Mouse (Mus musculus) liver, embryonic 13.5 days (tissue): ENCODE results near the gene Kl. TPM values are rescaled to one million over a fixed set of nuclear protein-coding genes. Genes with fewer than 3 reads are reported as not detected.

Source experiments
- ATAC-seq: fragments of 200-750 bp; cut with Nextera tagmentation; 2 replicates; pipeline ENCODE4 v1.8.0; 2017; ENCODE audit warnings: low read depth, mild to moderate bottlenecking, moderate number of reproducible peaks, moderate library complexity
- DNase-seq: peaks from one replicate; pipeline ENCODE4 v3.0.0; 2022
- H3K27ac ChIP-seq: fragments of 300-500 bp; sonication (generic); 2 replicates; pipeline ENCODE4 v1.5.1; 2015; ENCODE audit warnings: moderate library complexity, mild to moderate bottlenecking, inconsistent platforms
- H3K27me3 ChIP-seq: fragments of 300-500 bp; sonication (generic); 2 replicates; pipeline ENCODE4 v1.6.1; 2015; ENCODE audit warnings: mild to moderate bottlenecking, inconsistent platforms
- H3K36me3 ChIP-seq: fragments of 300-500 bp; sonication (generic); 2 replicates; pipeline ENCODE4 v1.6.1; 2015; ENCODE audit warnings: mild to moderate bottlenecking, inconsistent platforms
- H3K4me1 ChIP-seq: fragments of 300-500 bp; sonication (generic); replicated peaks from 2 replicates; pipeline ENCODE4 v1.6.1; 2015; ENCODE audit warnings: inconsistent platforms
- H3K4me2 ChIP-seq: fragments of 300-500 bp; sonication (generic); 2 replicates; pipeline ENCODE4 v1.6.1; 2015; ENCODE audit warnings: inconsistent platforms, mild to moderate bottlenecking, moderate library complexity
- H3K4me3 ChIP-seq: fragments of 300-500 bp; sonication (generic); replicated peaks from 2 replicates; pipeline ENCODE4 v1.5.1; 2015; ENCODE audit warnings: mild to moderate bottlenecking, inconsistent platforms
- H3K9ac ChIP-seq: fragments of 300-500 bp; sonication (generic); 2 replicates; pipeline ENCODE4 v1.6.1; 2015; ENCODE audit warnings: mild to moderate bottlenecking, inconsistent platforms
- H3K9me3 ChIP-seq: fragments of 300-500 bp; sonication (generic); replicated peaks from 2 replicates; pipeline ENCODE4 v1.6.1; 2016; ENCODE audit warnings: inconsistent platforms
- WGBS: fragments of 180-500 bp; shearing (Covaris S2); methylation state at CpG from one replicate; pipeline ENCODE4 v1.1.7; 2015; ENCODE audit not compliant: insufficient replicate concordance; 5-methylcytosine and 5-hydroxymethylcytosine counted together
- polyA plus RNA-seq: library from polyadenylated mRNA; unstranded; fragments of >200 nt; fragmentation: Nextera tagmentation; extraction: Ambion mirVana; gene quantifications from 2 replicates; pipeline ENCODE4 v1.2.1, GENCODE M21; 2015

Kl gene
- polyA plus RNA-seq, result 0.02 and 0.03 TPM in 2 replicates

GRCm38 (mm10) chr5:150952328-150952668 lies at the start of gene Kl:
Gene Kl (plus strand): TSS chr5:150952607.
- ATAC-seq, result 0 out of 2 replicates have a peak, but pooled peaks have one; percentile 20
- no peak for DNase-seq

GRCm38 (mm10) chr5:150906053-150907040 lies 46.1 kb upstream of the Kl start:
- H3K4me1 ChIP-seq, result no peaks in the 10 kb centered on the region
- H3K9ac ChIP-seq, result no peak overlapping the region
- peaks cover 4% of the 10 kb centered on the region; the same call in 1 of the 2 replicates for H3K9me3 ChIP-seq
- WGBS, result 34% methylated on average over 9 of the region's 9 CpGs
- H3K4me2 ChIP-seq, result no peak overlapping the region
- no peaks in the 10 kb centered on the region for H3K36me3 ChIP-seq
- DNase-seq (no peak), ATAC-seq (no peak)
- no peak overlapping the region for H3K27ac ChIP-seq
- no peaks in the 10 kb centered on the region for H3K27me3 ChIP-seq
- no peak overlapping the region for H3K4me3 ChIP-seq

More at GRCm38 (mm10) chr5:150952328-150952668, at the start of gene Kl:
- 4% methylated on average over 22 of the region's 22 CpGs for WGBS
- Histone ChIP-seq H3K4me2 (peak within 1 kb of the TSS; percentile 58), H3K9me3 (no peaks in the 10 kb centered on the region), H3K27me3 (peaks cover 39% of the 10 kb centered on the region), H3K27ac (no peak within 1 kb of the TSS), H3K4me3 (peak within 1 kb of the TSS; percentile 43), H3K36me3 (no peaks in the 10 kb centered on the region), H3K9ac (no peak within 1 kb of the TSS), H3K4me1 (no peaks in the 10 kb centered on the region)

GRCm38 (mm10) chr5:150912156-150912555 lies 40.3 kb upstream of the Kl start:
- WGBS, result 25% methylated on average over 2 of the region's 2 CpGs
- Histone ChIP-seq H3K4me2 (no peak overlapping the region), H3K4me1 (peaks cover 9% of the 10 kb centered on the region), H3K36me3 (no peaks in the 10 kb centered on the region), H3K27ac (no peak overlapping the region), H3K9me3 (peaks cover 4% of the 10 kb centered on the region; the same call in 1 of the 2 replicates), H3K9ac (no peak overlapping the region), H3K27me3 (no peaks in the 10 kb centered on the region), H3K4me3 (no peak overlapping the region)
- DNase-seq (no peak), ATAC-seq (no peak)

DNA sequence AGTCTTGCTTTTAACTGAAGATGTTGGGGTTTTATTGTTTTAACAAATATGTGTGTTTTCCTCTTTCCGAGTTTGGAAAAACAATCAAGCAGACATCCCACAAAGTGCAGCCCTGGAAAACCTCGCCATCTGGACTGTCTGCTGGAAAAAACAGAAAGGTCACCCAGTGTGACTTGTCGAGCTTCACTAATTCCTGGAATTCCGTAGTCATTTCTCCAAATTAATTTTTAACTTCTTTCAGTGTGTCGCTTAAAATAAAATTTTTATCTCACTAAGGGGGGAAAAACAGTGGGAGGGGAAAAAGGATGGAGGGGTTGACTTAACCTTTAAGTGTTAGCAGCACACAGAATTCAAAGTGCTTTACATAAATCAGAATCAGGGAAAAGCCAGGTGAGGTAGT lies 39.8 kb upstream of the Kl start:
- H3K4me2 ChIP-seq, result no peak overlapping the region
- H3K9me3 ChIP-seq, result peaks cover 4% of the 10 kb centered on the region; the same call in 1 of the 2 replicates
- 52% methylated on average over 5 of the region's 5 CpGs for WGBS
- H3K27ac ChIP-seq, result no peak overlapping the region
- no peak overlapping the region for H3K9ac ChIP-seq
- no peak overlapping the region for H3K4me3 ChIP-seq
- H3K4me1 ChIP-seq, result peaks cover 9% of the 10 kb centered on the region
- no peak for ATAC-seq
- DNase-seq, result no peak
- no peaks in the 10 kb centered on the region for H3K36me3 ChIP-seq
- H3K27me3 ChIP-seq, result no peaks in the 10 kb centered on the region

DNA sequence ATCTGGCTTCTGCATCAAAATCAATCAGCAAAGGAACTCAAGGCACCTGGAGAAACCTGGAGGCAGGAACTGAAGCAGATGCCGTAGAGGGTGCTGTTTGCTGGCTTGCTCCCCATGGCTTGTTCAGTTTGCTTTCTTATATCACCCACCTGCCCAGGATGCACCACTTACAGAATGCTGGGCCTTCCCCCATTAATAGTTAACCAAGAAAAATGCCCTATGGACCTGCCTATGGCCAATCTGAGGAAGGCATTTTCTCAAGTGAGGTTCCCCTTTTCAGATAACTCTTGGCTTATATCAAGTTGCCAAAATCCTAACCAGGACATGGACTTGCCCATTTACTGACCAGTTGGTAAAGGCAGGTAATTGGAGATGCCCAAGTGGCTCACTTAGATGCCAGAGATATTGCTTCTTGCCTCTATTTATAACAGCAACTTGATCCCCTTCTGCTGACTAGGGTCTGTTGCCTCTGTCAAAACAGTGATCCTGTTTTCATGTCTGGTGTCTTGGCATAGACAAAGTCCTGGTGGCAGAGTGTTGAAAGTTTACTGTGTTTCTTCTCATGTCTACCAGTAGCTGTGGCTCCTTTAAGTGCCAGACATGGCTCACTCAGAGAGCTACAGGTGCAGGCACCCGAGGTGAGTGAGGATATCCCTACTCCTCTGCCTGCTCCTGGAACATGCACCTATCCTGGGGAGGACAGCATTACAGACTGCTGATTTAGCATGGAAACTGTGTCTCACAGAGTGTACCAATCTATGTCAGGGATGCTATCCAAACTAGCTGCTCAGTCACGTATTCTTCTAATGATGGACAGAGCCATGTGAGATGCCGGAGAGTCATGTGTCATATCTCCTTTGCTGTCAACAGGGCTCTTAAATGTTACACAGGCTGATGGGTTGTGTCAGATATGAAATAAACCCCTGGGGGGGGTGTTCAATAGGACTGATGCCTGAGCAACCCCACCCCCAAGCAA lies 37.0 kb upstream of the Kl start:
- no peak overlapping the region for H3K4me3 ChIP-seq
- no peak for DNase-seq
- ATAC-seq, result peak; percentile 38; the same call in 1 of the 2 replicates
- WGBS, result 68% methylated on average over 4 of the region's 4 CpGs
- no peak overlapping the region for H3K9ac ChIP-seq
- peaks cover 9% of the 10 kb centered on the region for H3K4me1 ChIP-seq
- no peak overlapping the region for H3K4me2 ChIP-seq
- no peak overlapping the region for H3K27ac ChIP-seq
- H3K27me3 ChIP-seq, result no peaks in the 10 kb centered on the region
- no peaks in the 10 kb centered on the region for H3K9me3 ChIP-seq
- H3K36me3 ChIP-seq, result no peaks in the 10 kb centered on the region

DNA sequence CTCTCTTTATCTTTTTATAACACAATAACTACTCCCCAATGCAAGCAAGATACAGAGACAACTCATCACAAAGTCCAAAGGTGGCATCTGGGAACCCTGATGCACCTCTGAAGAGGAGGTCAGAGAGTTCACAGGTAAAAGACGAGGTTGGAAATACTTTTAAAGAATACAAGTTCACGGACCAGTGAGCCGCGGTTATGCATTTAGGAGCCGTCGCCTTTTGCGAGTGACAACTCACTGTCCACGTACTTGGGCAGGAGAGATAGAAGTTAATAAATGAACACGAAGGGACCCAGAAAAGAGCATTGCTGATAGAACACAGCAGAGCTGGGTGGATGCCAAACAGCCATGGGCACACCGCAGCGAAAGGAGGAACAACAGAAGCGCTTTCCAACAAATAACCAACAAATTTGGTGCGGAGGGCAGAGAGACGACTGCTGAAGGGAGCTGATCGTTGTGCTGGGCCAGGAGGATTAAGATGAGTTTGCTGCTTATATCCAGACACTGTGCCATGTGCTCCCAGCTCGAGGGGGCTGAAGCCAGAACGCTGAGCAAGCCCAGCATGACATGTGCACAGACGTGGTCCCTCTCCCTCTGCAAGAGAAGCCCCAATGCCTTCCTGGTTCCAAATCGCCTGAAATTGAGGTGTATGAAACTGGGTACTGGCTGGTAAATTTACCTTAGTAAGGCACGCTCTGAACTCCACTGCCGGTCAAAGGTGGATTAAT lies 35.1 kb upstream of the Kl start:
- Histone ChIP-seq H3K4me1 (peaks cover 5% of the 10 kb centered on the region), H3K9me3 (no peaks in the 10 kb centered on the region), H3K36me3 (no peaks in the 10 kb centered on the region), H3K27me3 (no peaks in the 10 kb centered on the region), H3K27ac (no peak overlapping the region), H3K9ac (no peak overlapping the region), H3K4me3 (no peak overlapping the region), H3K4me2 (no peak overlapping the region)
- 69% methylated on average over 21 of the region's 21 CpGs for WGBS
- no peak for DNase-seq
- ATAC-seq, result no peak

DNA sequence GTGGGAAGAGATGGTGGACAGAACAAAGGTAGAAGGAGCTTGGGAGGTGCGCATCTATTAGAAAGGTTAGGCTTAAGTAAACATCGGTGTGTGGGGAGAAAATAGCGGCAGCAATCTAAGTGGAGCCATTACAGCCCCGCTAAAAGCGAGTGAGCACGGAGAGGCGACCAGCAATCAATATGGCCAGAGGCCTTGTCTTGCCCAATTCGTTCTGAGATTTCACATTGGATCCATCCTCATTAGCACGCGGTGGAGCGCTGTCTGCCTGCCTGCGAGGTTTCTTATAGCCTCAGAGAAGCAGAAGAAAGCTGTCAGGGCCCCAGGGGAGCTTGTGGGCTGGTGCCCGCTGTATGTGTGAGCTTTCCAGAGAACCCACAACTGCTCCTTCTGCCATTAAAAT lies 33.8 kb upstream of the Kl start:
- no peak for ATAC-seq
- Histone ChIP-seq H3K9me3 (no peaks in the 10 kb centered on the region), H3K4me1 (peaks cover 5% of the 10 kb centered on the region), H3K27me3 (no peaks in the 10 kb centered on the region), H3K4me3 (no peak overlapping the region), H3K4me2 (no peak overlapping the region), H3K27ac (no peak overlapping the region), H3K36me3 (no peaks in the 10 kb centered on the region), H3K9ac (no peak overlapping the region)
- DNase-seq, result no peak
- 79% methylated on average over 13 of the region's 13 CpGs for WGBS

DNA sequence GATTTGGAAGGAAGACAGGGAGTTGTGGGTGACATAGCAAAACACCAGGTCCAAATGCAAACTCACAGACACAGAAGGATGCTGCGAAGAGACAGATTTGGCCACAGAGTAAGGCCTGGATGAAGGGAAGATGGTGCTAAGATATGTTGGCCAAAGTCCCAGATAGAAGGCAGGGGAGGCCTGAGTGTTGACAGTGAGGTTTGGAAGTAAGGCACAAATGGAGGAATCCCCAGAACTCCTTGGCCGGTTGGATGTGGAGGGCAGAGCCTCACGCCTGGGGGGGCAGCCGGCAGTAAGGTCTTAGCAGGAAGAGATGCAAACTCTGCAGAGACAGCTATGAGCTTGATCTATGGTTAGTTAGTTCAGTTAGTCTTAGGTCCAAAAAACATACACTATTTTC lies 33.1 kb upstream of the Kl start:
- Histone ChIP-seq H3K36me3 (no peaks in the 10 kb centered on the region), H3K4me2 (no peak overlapping the region), H3K4me1 (peaks cover 5% of the 10 kb centered on the region), H3K9me3 (no peaks in the 10 kb centered on the region), H3K27ac (no peak overlapping the region), H3K4me3 (no peak overlapping the region), H3K27me3 (no peaks in the 10 kb centered on the region), H3K9ac (no peak overlapping the region)
- DNase-seq, result no peak
- WGBS, result 77% methylated on average over 4 of the region's 4 CpGs
- no peak for ATAC-seq

GRCm38 (mm10) chr5:150919961-150920360 lies 32.4 kb upstream of the Kl start:
- Histone ChIP-seq H3K9ac (no peak overlapping the region), H3K4me3 (no peak overlapping the region)
- 63% methylated on average over 2 of the region's 2 CpGs for WGBS

DNA sequence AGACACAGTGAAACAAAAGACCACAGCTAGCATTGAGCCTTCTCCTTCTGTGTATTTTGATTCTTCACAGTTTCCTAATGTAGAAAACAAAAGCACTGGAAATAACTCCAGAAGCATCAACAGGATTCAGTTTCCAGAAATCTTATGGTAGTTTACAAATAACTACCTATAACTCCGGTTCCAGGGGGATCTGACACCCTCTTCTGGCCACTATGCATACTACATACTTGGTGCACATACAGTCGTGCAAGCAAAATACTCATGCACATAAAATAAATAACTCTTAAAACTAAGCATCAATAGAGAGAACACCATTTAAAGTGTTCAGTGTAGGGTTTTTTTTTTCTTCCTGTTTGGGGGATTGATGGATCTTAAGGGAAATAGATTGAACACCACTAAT lies 23.0 kb upstream of the Kl start:
- Histone ChIP-seq H3K4me2 (no peak overlapping the region), H3K27ac (no peak overlapping the region), H3K36me3 (no peaks in the 10 kb centered on the region), H3K4me1 (no peaks in the 10 kb centered on the region), H3K9ac (no peak overlapping the region), H3K4me3 (no peak overlapping the region), H3K9me3 (0 out of 2 replicates have a peak, but pooled peaks cover 7% of the 10 kb centered on the region), H3K27me3 (no peaks in the 10 kb centered on the region)
- DNase-seq, result no peak
- ATAC-seq, result no peak
- WGBS, result 51% methylated on average over 2 of the region's 2 CpGs

More at GRCm38 (mm10) chr5:150919961-150920360, 32.4 kb upstream of the Kl start:
- ATAC-seq (no peak), DNase-seq (no peak)
- Histone ChIP-seq H3K27me3 (no peaks in the 10 kb centered on the region), H3K4me2 (no peak overlapping the region), H3K9me3 (no peaks in the 10 kb centered on the region), H3K4me1 (peaks cover 5% of the 10 kb centered on the region), H3K27ac (no peak overlapping the region), H3K36me3 (no peaks in the 10 kb centered on the region)
